Mouse (Mus musculus): Measurements from ENCODE around the gene BC030867.

DNA sequence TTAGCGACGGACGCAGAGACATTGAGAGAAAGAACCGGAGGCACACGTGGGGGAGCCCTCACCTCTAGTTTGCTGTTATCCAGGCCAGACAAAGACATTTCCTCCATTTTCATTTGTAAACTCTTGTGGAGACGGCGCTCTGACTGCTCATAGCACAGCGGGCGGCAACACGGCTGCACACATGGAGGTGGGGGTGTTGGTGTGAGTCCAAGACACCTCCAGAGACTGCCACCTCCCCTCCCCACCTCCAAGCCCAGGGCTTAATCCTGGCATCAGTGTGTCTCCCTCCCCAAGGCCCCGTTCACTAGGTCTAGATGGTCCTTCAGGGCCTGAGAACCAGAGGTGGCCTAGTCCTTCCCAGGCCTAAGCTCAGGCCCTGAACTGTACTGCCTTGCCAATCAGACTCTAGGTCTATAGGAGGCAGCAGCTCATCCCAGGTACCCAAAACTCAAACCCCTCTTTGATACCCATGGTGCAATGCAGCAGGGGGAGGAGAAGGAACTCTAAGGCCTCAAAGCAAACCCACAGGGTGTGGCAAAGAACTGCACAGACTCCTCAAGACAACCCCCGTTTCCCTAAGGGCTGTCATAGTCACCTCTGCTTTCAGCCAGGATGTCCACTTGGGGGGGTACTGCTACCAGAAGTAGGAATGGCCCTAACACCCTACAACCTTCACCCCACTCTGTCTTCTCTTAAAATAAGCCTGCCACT is 46.4 kb downstream of the BC030867 start:
- no peak for TF ChIP-seq CTCF (IDR thresholded peaks at IDR 0.05; ENCODE audit: control insufficient read depth, insufficient read depth, insufficient read length)
- TF ChIP-seq USF1 (IDR thresholded peaks at IDR 0.05; ENCODE audit: low read depth), result no peak

All from C2C12 (cell line).